Mouse (Mus musculus): Measurements from ENCODE around the gene Tmem53.

GRCm38 (mm10) chr4:117296849-117297593 is 45.3 kb downstream of the Tmem53 start:
- TF ChIP-seq POLR2A (IDR thresholded peaks at IDR 0.05; ENCODE audit: extremely low read depth, insufficient read depth, low read length), result no peak
- no peak for TF ChIP-seq CTCF (IDR thresholded peaks at IDR 0.05; ENCODE audit: extremely low read depth, insufficient read depth, low read length)
